Mouse (Mus musculus) ES-Bruce4 (cell line): Measurements from ENCODE around the gene Fli1. TPM values are rescaled to one million over a fixed set of nuclear protein-coding genes. Genes with fewer than 3 reads are reported as not detected.

ENCODE experiments used
- H3K27ac ChIP-seq: 2 replicates; pipeline ENCODE4 v1.5.1; 2012; ENCODE audit warnings: low read length, inconsistent platforms; ENCODE audit not compliant: insufficient read depth
- H3K27me3 ChIP-seq: 2 replicates; pipeline ENCODE4 v1.6.1; 2012; ENCODE audit warnings: mild to moderate bottlenecking, low read length, inconsistent platforms; ENCODE audit not compliant: control insufficient read depth, poor library complexity, insufficient read depth, severe bottlenecking
- H3K36me3 ChIP-seq: 2 replicates; pipeline ENCODE4 v1.6.1; 2012; ENCODE audit warnings: inconsistent platforms, mild to moderate bottlenecking, low read length, moderate library complexity; ENCODE audit not compliant: control insufficient read depth, poor library complexity, insufficient read depth, severe bottlenecking
- H3K4me1 ChIP-seq: one replicate; pipeline ENCODE4 v1.8.1; 2011; ENCODE audit warnings: low read length; ENCODE audit not compliant: control insufficient read depth, insufficient read depth
- H3K4me3 ChIP-seq: 2 replicates; pipeline ENCODE4 v1.5.1; 2011; ENCODE audit warnings: low read depth, mild to moderate bottlenecking, low read length
- H3K9ac ChIP-seq: 2 replicates; pipeline ENCODE4 v1.6.1; 2012; ENCODE audit warnings: low read depth, mild to moderate bottlenecking, inconsistent platforms; ENCODE audit not compliant: poor library complexity, severe bottlenecking
- H3K9me3 ChIP-seq: replicated peaks from 2 replicates; pipeline ENCODE4 v1.6.1; 2012; ENCODE audit warnings: mild to moderate bottlenecking, low read length, inconsistent platforms; ENCODE audit not compliant: control insufficient read depth, poor library complexity, insufficient read depth, severe bottlenecking
- CTCF ChIP-seq: IDR thresholded peaks from one replicate; pipeline ENCODE4 v1.8.1; 2011; ENCODE audit warnings: low read depth, low read length
- EP300 ChIP-seq: IDR thresholded peaks from 2 replicates; pipeline ENCODE4 v1.6.1; 2011; ENCODE audit warnings: low read depth, low read length; ENCODE audit not compliant: insufficient read depth
- POLR2A ChIP-seq: IDR thresholded peaks from one replicate; pipeline ENCODE4 v1.8.1; 2011; ENCODE audit warnings: low read length; ENCODE audit not compliant: insufficient read depth
- polyA plus RNA-seq: library from polyadenylated mRNA; stranded (reverse); fragments of >200 nt; gene quantifications from 2 replicates; pipeline ENCODE4 v1.2.4, GENCODE M21; 2011; ENCODE audit warnings: low read depth; ENCODE audit not compliant: missing spikeins, insufficient read depth, insufficient read length

The Fli1 gene
- polyA plus RNA-seq, 1 experiment = not detected

DNA sequence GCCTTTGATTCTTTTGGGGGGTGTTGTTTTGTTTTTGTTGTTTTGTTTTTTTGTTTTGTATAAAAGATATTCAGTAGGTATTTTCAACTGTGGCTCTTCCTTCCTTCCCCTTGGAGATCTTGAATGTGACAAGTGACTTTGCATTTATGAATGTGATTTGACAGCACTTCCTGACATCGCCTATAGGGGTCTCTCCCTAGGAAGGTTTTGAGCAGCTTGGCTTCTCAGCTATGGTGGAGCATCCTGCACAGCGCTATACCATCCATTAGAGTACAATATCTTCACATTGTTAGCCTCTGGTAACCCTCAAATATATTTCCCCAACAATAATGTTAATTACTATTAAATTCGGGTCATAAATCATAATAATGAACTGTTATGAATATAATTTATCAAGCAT lies 96.9 kb downstream of the Fli1 start:
- H3K4me1 ChIP-seq = no peaks in the 10 kb centered on the region
- H3K9ac ChIP-seq = no peak overlapping the region
- no peaks in the 10 kb centered on the region for H3K36me3 ChIP-seq
- H3K27me3 ChIP-seq = no peaks in the 10 kb centered on the region
- TF ChIP-seq CTCF = peak; percentile 21
- no peak for TF ChIP-seq POLR2A
- H3K9me3 ChIP-seq = no peaks in the 10 kb centered on the region
- H3K27ac ChIP-seq = no peak overlapping the region
- no peak overlapping the region for H3K4me3 ChIP-seq

DNA sequence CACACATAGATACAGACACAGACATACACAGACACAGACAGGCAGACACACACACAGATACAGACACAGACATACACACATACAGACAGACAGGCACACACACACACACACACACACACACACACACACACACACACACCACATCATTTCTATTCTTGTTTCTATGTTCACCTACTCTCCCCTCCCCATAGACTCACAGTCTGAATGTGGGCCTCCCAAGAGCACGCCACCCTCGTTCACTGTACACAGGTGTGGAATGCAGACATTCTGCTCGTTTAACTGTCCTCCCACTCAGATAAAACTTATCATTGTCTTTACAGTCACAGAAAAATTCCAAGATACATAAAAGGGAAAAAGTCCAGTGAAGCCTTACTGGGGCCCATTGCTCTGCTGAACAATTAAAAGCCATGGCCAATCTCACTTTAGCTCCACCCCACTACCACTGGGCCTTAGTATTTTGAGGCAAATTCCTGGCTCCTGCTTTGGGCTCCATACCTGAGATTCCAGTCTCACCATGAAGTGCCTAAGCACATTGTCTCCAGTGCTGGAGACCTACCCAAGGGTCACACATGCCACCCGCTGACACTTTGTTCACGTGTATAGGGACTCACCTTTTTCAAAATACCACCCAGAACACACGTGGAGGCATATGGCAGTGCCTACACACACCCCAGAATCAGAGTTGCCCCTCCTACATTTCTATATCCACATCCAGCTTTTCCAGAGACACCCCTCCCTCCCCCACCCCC lies 98.0 kb downstream of the Fli1 start:
- H3K27ac ChIP-seq = no peak overlapping the region
- no peaks in the 10 kb centered on the region for H3K36me3 ChIP-seq

DNA sequence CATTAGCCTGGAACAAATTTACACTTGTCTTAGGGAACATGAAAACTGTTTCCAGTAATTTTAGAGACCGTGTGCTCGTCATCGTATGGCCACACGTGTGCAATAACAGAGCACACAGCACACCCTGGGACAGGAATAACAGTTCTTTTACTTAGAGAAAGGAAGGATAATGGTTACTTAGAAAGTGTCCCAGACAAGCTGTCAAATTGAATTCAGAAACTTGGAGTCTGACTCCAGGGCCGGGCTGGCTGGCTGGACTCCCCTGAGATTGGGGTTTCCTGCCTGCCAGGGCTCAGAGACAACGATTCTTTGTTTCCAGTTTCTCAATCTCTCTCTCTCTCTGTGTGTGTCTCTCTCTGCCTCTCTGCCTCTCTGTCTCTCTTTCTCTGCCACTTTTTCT lies 98.8 kb downstream of the Fli1 start:
- H3K36me3 ChIP-seq = no peaks in the 10 kb centered on the region
- no peaks in the 10 kb centered on the region for H3K9me3 ChIP-seq
- no peaks in the 10 kb centered on the region for H3K4me1 ChIP-seq
- TF ChIP-seq POLR2A = no peak
- no peak for TF ChIP-seq CTCF
- no peak for TF ChIP-seq EP300
- no peak overlapping the region for H3K9ac ChIP-seq
- H3K27ac ChIP-seq = no peak overlapping the region
- no peak overlapping the region for H3K4me3 ChIP-seq
- H3K27me3 ChIP-seq = no peaks in the 10 kb centered on the region

More for the DNA sequence above, 98.0 kb downstream of the Fli1 start:
- TF ChIP-seq CTCF = no peak
- no peak for TF ChIP-seq EP300
- TF ChIP-seq POLR2A = no peak
- Histone ChIP-seq H3K9ac (no peak overlapping the region), H3K4me1 (no peaks in the 10 kb centered on the region), H3K27me3 (no peaks in the 10 kb centered on the region), H3K4me3 (no peak overlapping the region), H3K9me3 (no peaks in the 10 kb centered on the region)

DNA sequence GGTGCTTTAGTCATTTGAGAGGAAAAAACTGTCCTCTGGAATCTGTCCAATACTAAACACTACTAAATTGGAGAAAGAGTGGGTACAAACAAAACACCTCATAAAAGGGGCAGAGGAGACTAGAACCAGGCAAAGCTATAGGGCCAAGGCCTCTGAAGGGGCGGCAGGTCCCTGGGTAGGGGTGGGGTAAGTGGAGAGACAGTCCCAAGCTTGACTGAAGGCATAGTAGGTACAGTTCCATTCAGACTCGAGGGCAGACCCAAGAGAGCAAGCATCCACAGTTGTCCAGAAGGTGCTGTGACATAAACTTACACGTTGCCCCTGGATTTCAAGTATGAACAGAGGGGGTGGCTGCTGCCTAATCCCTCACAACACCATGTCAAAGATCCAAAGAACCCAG lies 99.5 kb downstream of the Fli1 start:
- H3K27ac ChIP-seq = no peak overlapping the region
- H3K9me3 ChIP-seq = no peaks in the 10 kb centered on the region
- H3K4me1 ChIP-seq = no peaks in the 10 kb centered on the region
- H3K9ac ChIP-seq = no peak overlapping the region
- H3K4me3 ChIP-seq = no peak overlapping the region
- no peaks in the 10 kb centered on the region for H3K27me3 ChIP-seq
- TF ChIP-seq CTCF = no peak
- TF ChIP-seq EP300 = no peak
- no peak for TF ChIP-seq POLR2A
- H3K36me3 ChIP-seq = no peaks in the 10 kb centered on the region

DNA sequence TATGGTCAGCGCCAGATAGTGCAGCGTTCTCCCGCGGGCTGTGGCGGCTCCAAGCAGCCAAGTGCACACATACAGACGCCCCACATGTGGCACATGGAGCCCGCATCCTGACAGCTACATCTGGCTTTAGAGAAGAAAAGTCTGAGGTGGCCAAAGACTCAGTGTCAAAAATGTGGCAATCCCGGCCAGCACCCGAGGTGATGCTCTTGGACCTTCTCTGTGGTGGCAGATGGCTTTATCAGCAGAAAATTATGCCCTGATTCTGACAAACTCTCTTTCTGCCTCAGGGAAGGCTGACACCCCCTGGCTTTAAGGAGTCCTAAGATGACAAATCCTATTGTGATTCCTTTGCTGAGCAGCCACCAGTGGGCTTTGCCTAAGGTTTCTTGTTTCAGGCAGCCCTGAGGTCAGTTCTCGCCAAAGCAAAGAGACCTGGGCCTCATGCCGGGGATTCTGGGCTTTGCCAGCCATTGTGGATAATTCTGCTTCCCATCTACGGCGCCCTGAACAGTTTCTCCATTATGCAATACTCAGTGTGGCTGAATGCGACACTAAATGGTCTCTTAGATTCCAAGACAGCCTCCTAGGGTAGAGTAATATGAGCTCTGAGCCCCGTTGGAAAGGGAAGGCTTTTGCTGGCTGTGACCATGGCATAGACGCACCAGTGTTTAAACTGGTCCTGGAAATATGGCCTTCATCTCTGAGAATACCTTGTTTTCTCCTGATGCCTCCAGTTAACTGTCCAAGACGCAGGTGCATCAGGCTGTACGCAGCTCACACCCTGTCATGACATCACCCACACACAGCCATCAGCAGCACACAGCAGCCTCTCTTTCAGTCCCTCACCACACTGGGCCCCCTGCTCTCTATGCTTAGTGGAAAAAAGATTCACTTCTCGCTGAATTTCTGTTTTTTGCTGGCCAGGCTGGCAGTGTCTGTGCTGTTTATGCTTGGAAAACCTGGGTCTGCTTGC lies 108.1 kb downstream of the Fli1 start:
- Histone ChIP-seq H3K36me3 (no peaks in the 10 kb centered on the region), H3K27me3 (no peaks in the 10 kb centered on the region), H3K4me3 (no peak overlapping the region), H3K9me3 (no peaks in the 10 kb centered on the region), H3K4me1 (no peaks in the 10 kb centered on the region), H3K27ac (no peak overlapping the region), H3K9ac (no peak overlapping the region)
- TF ChIP-seq CTCF = no peak
- TF ChIP-seq POLR2A = no peak
- no peak for TF ChIP-seq EP300

DNA sequence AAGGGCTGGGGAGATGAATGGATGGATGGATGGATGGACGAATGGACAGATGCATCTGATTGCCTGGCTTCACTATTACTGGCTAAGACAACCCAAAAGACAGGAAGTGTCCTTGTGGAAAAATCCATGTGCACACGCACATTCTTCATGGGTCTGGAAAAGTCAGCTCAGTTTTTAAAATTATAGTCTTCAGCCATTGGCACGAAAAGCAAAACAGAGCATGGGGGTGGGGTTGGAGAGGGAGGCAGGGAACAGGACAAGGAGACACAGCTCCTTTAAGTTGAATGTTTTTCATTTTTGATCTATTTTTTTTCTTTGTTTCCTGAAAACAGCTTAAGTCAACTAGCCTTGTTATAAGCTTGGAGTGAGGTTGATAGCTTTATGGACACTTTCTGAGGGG lies 111.6 kb downstream of the Fli1 start:
- Histone ChIP-seq H3K36me3 (no peaks in the 10 kb centered on the region), H3K9ac (no peak overlapping the region), H3K27me3 (no peaks in the 10 kb centered on the region), H3K9me3 (no peaks in the 10 kb centered on the region), H3K4me1 (no peaks in the 10 kb centered on the region), H3K27ac (no peak overlapping the region), H3K4me3 (no peak overlapping the region)
- TF ChIP-seq POLR2A = no peak
- TF ChIP-seq EP300 = no peak
- no peak for TF ChIP-seq CTCF
